Mouse (Mus musculus) T-helper 17 cell (primary cell): ENCODE data around the gene Gm17509.

Source experiments
- in situ Hi-C, 2 experiments: fragments of 300-600 bp; cut with MboI, MseI; formaldehyde crosslinking; loops; 1 replicate in 1 of 2; 2 replicates in 1 of 2; pipeline ENCODE4 v1.15.1; 2025; ENCODE audit warnings: high pct_unique_total_duplicates in 2 of 2

Gene Gm17509

DNA sequence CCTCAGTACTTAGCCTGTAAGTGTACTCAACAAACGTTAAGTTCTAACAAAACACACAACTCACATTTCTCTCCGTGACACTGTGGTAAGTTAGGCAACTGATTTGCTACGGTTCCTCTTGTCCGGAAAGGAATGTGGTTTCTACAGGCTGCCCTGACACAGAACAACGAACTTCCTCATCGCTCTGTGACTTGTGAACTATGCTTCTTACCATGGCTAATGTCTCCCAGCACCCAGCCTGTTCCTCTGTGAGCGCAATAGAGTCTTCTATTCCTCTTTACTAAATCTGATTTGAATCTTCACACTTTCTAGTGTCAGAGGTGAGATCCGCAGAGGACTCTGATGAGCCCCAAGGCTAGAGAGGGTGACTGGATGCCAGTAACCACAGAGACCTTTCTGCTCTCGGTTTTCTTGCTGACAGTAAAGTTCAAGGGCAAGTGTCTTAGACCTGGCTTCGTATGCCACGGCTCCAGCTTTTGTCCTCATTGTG, 9.4 kb downstream of the Gm17509 start:
- in situ Hi-C loops, result no loop called here

DNA sequence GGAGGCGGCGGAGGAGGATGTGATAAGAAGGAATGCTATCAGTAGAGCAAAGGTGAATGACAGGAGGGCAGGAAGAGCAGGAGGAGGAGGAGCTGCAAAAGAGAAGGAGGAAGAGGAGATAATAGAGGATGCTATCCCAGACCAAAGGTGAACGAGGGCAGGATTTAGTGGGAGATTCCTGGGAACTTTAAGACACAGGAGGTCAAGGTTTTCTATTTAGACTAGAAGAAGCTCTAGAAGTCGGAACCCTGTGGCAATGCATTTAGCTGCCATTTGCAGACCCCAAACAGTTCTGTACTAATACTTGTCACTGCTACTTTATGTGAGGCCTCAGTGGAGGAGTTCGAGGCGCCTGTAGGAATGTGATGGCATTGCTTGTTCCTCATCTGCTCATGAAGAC, 12.6 kb downstream of the Gm17509 start, which contains the start of gene Emb:
Gene Emb (plus strand): TSS at position 301 of the 400 bp plus-strand sequence.
- in situ Hi-C loops, result no loop called here

- in situ Hi-C loops, result no loop called here
These were observed 14.8 kb downstream of the Gm17509 start for GRCm38 (mm10) chr13:117206066-117206465.

DNA sequence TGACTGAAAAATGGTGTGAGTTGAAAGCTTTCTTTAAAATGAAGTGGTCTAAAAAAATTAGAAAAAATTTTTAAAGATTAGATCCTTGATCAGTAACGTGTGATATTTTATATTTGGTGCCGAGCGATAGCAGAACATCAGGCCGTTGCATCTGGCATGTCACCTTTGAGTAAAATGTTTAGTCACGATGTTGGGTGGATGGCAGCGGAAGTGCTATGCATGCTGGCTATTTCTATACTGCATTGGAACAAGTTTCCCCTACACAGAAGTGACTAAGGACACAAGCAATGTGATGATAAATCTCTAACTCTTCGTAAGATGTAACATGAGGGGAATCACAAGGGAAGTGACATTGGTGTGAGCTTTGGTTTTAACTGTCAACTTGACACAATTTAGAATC, 16.2 kb downstream of the Gm17509 start:
- in situ Hi-C loops, result loop anchor here (5.0 kb wide), 3 partner anchors 33 to 813 kb away; no protein-coding TSS in a partner anchor

GRCm38 (mm10) chr13:117202755-117203471, 18.0 kb downstream of the Gm17509 start:
- in situ Hi-C loops, result loop anchor here (5.0 kb wide), 3 partner anchors 34 to 814 kb away; no protein-coding TSS in a partner anchor

GRCm38 (mm10) chr13:117198402-117199083, 22.3 kb downstream of the Gm17509 start:
- in situ Hi-C loops, result no loop called here

GRCm38 (mm10) chr13:117197666-117198065, 23.2 kb downstream of the Gm17509 start:
- in situ Hi-C loops, result no loop called here

GRCm38 (mm10) chr13:117195569-117196495, 25.0 kb downstream of the Gm17509 start:
- in situ Hi-C loops, result no loop called here

DNA sequence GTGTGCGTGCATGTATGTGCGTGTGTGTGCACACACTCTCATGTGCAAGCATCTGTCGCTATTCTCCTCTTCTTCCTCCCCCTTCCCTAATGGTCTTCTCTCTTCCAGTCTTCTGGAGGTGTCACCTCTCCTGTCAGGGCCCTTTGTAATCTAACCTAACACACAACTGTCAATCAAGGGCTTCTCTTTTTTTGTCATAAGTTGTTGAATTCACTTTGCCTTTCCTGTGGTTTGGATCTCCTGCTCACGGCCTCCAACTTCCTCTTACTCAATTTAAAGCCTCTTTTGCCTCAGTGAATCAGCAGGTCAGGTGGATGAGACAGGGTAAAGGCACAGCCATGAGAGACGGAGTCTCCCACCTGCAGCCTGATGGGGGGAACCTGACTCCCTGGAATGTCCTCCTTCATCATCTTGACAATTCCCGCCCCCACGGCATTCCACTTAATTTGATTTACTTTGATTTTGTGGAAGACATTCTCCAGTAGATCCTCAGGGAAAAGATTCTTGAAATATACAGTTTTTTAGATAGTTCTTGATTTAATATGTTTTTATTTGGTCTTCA, 27.4 kb downstream of the Gm17509 start:
- in situ Hi-C loops, result no loop called here

GRCm38 (mm10) chr13:117192161-117192560, 28.7 kb downstream of the Gm17509 start:
- in situ Hi-C loops, result no loop called here

DNA sequence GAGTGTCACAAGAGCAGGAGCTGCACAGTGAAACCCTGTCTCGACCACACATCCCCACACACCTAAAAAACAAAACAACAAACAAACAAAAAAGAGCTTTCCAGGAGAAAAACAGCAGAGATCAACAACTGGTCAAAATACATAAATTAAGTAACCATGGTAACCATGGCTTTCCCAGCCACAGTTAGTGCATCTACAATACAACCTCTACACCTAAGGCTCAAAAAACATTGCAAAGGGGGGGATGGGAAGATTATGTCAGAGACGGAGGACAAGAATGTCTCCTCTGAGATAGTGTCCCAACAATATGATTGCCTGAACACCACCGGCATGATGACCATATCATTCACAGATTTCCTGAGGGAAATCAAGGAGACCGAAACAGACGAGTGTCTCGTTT, 35.5 kb downstream of the Gm17509 start:
- in situ Hi-C loops, result loop anchor here in 1 of 2 experiments (10.0 kb wide), 1 partner anchor 239 kb away; no protein-coding TSS in a partner anchor

DNA sequence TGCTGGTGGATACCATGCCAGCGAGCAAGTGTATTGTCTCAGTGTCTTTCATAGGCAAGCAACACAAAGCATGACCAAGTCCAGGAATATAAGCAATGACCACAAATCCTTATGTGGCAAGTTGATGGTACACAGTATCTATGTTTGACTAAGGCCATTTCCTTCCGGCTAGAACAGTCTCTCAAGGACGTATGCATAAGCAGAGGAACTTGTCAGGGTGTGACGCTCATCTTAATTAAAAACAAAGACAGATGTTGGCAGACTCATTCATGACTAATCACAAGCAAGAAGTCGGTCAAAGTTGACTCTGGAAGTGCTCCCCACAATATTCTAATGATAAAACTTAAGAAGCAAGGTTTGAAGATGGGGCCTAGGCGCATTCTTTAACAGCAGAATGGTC, 37.6 kb downstream of the Gm17509 start:
- in situ Hi-C loops, result loop anchor here in 1 of 2 experiments (10.0 kb wide), 1 partner anchor 242 kb away; no protein-coding TSS in a partner anchor

- in situ Hi-C loops, result loop anchor here in 1 of 2 experiments (10.0 kb wide), 1 partner anchor 244 kb away; no protein-coding TSS in a partner anchor
These were observed 40.0 kb downstream of the Gm17509 start for GRCm38 (mm10) chr13:117180912-117181311.
